In the genomic region with DNA sequence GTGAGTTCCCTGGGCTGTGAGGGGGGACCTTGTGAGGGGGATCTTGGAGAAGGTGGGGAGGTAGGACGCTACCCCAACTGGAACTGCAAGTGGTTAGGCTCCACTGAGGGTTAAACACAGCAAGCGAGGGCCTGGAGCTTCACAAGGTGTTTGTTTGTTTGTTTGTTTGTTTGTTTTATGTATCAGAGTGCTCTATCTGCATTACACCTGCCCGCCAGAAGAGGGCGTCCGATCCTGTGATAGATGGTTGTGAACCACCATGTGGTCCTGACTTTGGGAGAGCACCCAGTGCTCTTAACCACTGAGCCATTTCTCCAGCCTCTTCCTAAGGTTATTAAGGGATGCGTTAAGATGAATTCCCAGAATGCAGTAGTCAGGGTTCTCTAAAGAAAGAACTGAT, we compare ENCODE assay signal across 9 mouse cellular contexts. TPM values are rescaled to one million over a fixed set of nuclear protein-coding genes. Genes with fewer than 3 reads are reported as not detected.
DNase-seq lines count a peak whose midpoint lies in the region; ATAC-seq and TF ChIP-seq lines count a peak whose summit lies in the region.
"Had no signal": no experiment of that assay in that cellular context is flagged by ENCODE, and none has a peak within 500 bp of the region (broad histone marks: within the 10 kb centered on the region; RNA-seq: fewer than 3 reads in every experiment).

No protein-coding gene starts in this region.

- H3K27me3 ChIP-seq in kidney, adult 2 months (replicated peaks; ENCODE audit: control insufficient read depth, insufficient read depth, low read length): no peaks in the 10 kb centered on the region
- H3K27me3 ChIP-seq in hindbrain, embryonic 10.5 days (ENCODE audit: insufficient read depth, poor library complexity, severe bottlenecking): no peaks in the 10 kb centered on the region
- H3K27me3 ChIP-seq in liver, embryonic 14.5 days (ENCODE audit: control insufficient read depth, insufficient read depth, low read length): no peaks in the 10 kb centered on the region
- H3K27me3 ChIP-seq in stomach, embryonic 15.5 days (replicated peaks): no peaks in the 10 kb centered on the region

- peak; percentile 10 for DNase-seq in kidney, adult 2 months
- DNase-seq in kidney, adult 9 months: no peak
- DNase-seq in ZHBTc4 (ENCODE audit: low read depth, low spot score): peak; percentile 71
- DNase-seq in hindbrain, embryonic 10.5 days (ENCODE audit: low spot score): no peak
- DNase-seq in liver, embryonic 14.5 days (ENCODE audit: low read depth in 3 of 3, low spot score in 3 of 3): no peak
- DNase-seq in left cerebral cortex, postnatal 10 days (ENCODE audit: extremely low spot score in 1 of 2, low spot score in 2 of 2): no peak
- no peak for DNase-seq in layer of hippocampus, adult 8-10 months (ENCODE audit: low spot score in 2 of 2)

- no peak overlapping the region for H3K27ac ChIP-seq in kidney, adult 2 months (ENCODE audit: insufficient read depth, low read depth, low read length)
- no peak overlapping the region for H3K27ac ChIP-seq in hindbrain, embryonic 10.5 days
- H3K27ac ChIP-seq in liver, embryonic 14.5 days: no peak overlapping the region
- H3K27ac ChIP-seq in stomach, embryonic 15.5 days: no peak overlapping the region

- TF ChIP-seq POLR2A in kidney, adult 2 months (IDR thresholded peaks at IDR 0.05; ENCODE audit: low read depth, low read length): no peak

- no peak overlapping the region for H3K9ac ChIP-seq in liver, embryonic 14.5 days (replicated peaks)
- no peak overlapping the region for H3K9ac ChIP-seq in stomach, embryonic 15.5 days

- H3K4me3 ChIP-seq in kidney, adult 2 months (ENCODE audit: insufficient read depth, low read depth, low read length): no peak overlapping the region
- H3K4me3 ChIP-seq in hindbrain, embryonic 10.5 days: peak overlapping the region; percentile 48
- no peak overlapping the region; a peak in 1 of 4 replicates for H3K4me3 ChIP-seq in liver, embryonic 14.5 days (ENCODE audit: insufficient read depth in 1 of 2, low read depth in 2 of 2, low read length in 2 of 2)
- no peak overlapping the region for H3K4me3 ChIP-seq in stomach, embryonic 15.5 days (replicated peaks)
- H3K4me3 ChIP-seq: myocyte had no signal

- peak; percentile 56 for TF ChIP-seq CTCF in kidney, adult 2 months (conservative IDR thresholded peaks at IDR 0.05; ENCODE audit: insufficient read depth, insufficient read length, low read depth, low read length)
- peak; percentile 80 for TF ChIP-seq CTCF in liver, embryonic 14.5 days (IDR thresholded peaks at IDR 0.05; ENCODE audit: low read depth)

- 45% methylated on average over 6 of the region's 6 CpGs for WGBS in kidney, adult 2 months
- 30% methylated on average over 6 of the region's 6 CpGs for WGBS in hindbrain, embryonic 10.5 days
- WGBS in liver, embryonic 14.5 days (ENCODE audit: insufficient replicate concordance): 45% methylated on average over 6 of the region's 6 CpGs
- WGBS in stomach, embryonic 15.5 days: 37% methylated on average over 6 of the region's 6 CpGs

- no peaks in the 10 kb centered on the region for H3K9me3 ChIP-seq in hindbrain, embryonic 10.5 days
- H3K9me3 ChIP-seq in liver, embryonic 14.5 days (ENCODE audit: control insufficient read depth, low read length): no peaks in the 10 kb centered on the region
- H3K9me3 ChIP-seq in stomach, embryonic 15.5 days: no peaks in the 10 kb centered on the region

- no peak overlapping the region; the same call in 1 of the 2 replicates for H3K4me2 ChIP-seq in liver, embryonic 14.5 days (ENCODE audit: low read depth)
- H3K4me2 ChIP-seq in stomach, embryonic 15.5 days: peak overlapping the region; percentile 69

- H3K4me1 ChIP-seq in kidney, adult 2 months (ENCODE audit: control insufficient read depth, insufficient read depth, low read length): peaks cover 4% of the 10 kb centered on the region; the same call in 1 of the 2 replicates
- peaks cover 15% of the 10 kb centered on the region for H3K4me1 ChIP-seq in hindbrain, embryonic 10.5 days (replicated peaks)
- H3K4me1 ChIP-seq in liver, embryonic 14.5 days (replicated peaks; ENCODE audit: control insufficient read depth in 2 of 2, insufficient read depth in 2 of 2, low read length in 1 of 2): peaks cover 0 to 5% of the 10 kb centered on the region in 2 experiments; a peak in 1 of 4 replicates
- peaks cover 8% of the 10 kb centered on the region; the same call in 1 of the 2 replicates for H3K4me1 ChIP-seq in stomach, embryonic 15.5 days

- TF ChIP-seq EP300 in liver, embryonic 14.5 days (IDR thresholded peaks at IDR 0.05; ENCODE audit: low read depth): no peak

- ATAC-seq in liver, embryonic 14.5 days (ENCODE audit: insufficient read depth): no peak
- ATAC-seq in stomach, embryonic 15.5 days (ENCODE audit: insufficient read depth, low FRiP score, low read depth): no peak

- intact Hi-C loops in left cerebral cortex, postnatal 10 days (cut with DNase I): loop anchor here (5.0 to 10.0 kb wide), 2 partner anchors 78 to 335 kb away; no protein-coding TSS in a partner anchor

- H3K36me3 ChIP-seq in kidney, adult 2 months (ENCODE audit: control insufficient read depth, insufficient read depth, low read length): no peaks in the 10 kb centered on the region
- H3K36me3 ChIP-seq in hindbrain, embryonic 10.5 days: no peaks in the 10 kb centered on the region
- peaks cover 94% of the 10 kb centered on the region for H3K36me3 ChIP-seq in liver, embryonic 14.5 days (replicated peaks; ENCODE audit: control insufficient read depth, insufficient read depth, low read depth)
- no peaks in the 10 kb centered on the region for H3K36me3 ChIP-seq in stomach, embryonic 15.5 days

RNA-seq across cellular contexts. Expression of a gene that starts 15.7 kb away (rescaled TPM):
- polyA plus RNA-seq in kidney, adult 2 months (2012; rRNA removed): 0.09 TPM in 1 of 2 replicates, not detected in the other
- 11.2 and 12.5 TPM in 2 replicates for polyA plus RNA-seq in hindbrain, embryonic 10.5 days (2016; fragmentation: Nextera tagmentation; extraction: Ambion mirVana)
- 260 and 298 TPM in 2 replicates for polyA plus RNA-seq in liver, embryonic 14.5 days (2012; rRNA removed)
- 576 and 578 TPM in 2 replicates for polyA plus RNA-seq in liver, embryonic 14.5 days (2014; fragmentation: Nextera tagmentation; extraction: Ambion mirVana)
- 18.4 and 39.4 TPM in 2 replicates for polyA plus RNA-seq in stomach, embryonic 15.5 days (2015; fragmentation: Nextera tagmentation; extraction: Ambion mirVana)
- not detected for total RNA-seq in left cerebral cortex, postnatal 10 days (2021)
- not detected for total RNA-seq in layer of hippocampus, adult 8-10 months (2022)

RNA-seq across cellular contexts. Expression of a gene that starts 26.9 kb away (rescaled TPM):
- 8.5 and 10.8 TPM in 2 replicates for polyA plus RNA-seq in kidney, adult 2 months (2012; rRNA removed)
- polyA plus RNA-seq in hindbrain, embryonic 10.5 days (2016; fragmentation: Nextera tagmentation; extraction: Ambion mirVana): 39.2 and 48.2 TPM in 2 replicates
- 5.7 and 9.3 TPM in 2 replicates for polyA plus RNA-seq in liver, embryonic 14.5 days (2012; rRNA removed)
- polyA plus RNA-seq in liver, embryonic 14.5 days (2014; fragmentation: Nextera tagmentation; extraction: Ambion mirVana): 11.7 and 13.0 TPM in 2 replicates
- polyA plus RNA-seq in stomach, embryonic 15.5 days (2015; fragmentation: Nextera tagmentation; extraction: Ambion mirVana): 38.2 and 41.5 TPM in 2 replicates
- total RNA-seq in left cerebral cortex, postnatal 10 days (2021): 10 to 100 TPM; 56.1 to 57.5 TPM
- total RNA-seq in layer of hippocampus, adult 8-10 months (2022): 10 to 100 TPM; 44.4 to 47.8 (median 46.7) TPM

RNA-seq across cellular contexts. Expression of a gene that starts 34.8 kb away (rescaled TPM):
- polyA plus RNA-seq in kidney, adult 2 months (2012; rRNA removed): 90.1 and 115 TPM in 2 replicates
- polyA plus RNA-seq in hindbrain, embryonic 10.5 days (2016; fragmentation: Nextera tagmentation; extraction: Ambion mirVana): 132 and 149 TPM in 2 replicates
- polyA plus RNA-seq in liver, embryonic 14.5 days (2012; rRNA removed): 44.2 and 50.8 TPM in 2 replicates
- 59.5 and 65.1 TPM in 2 replicates for polyA plus RNA-seq in liver, embryonic 14.5 days (2014; fragmentation: Nextera tagmentation; extraction: Ambion mirVana)
- 167 and 170 TPM in 2 replicates for polyA plus RNA-seq in stomach, embryonic 15.5 days (2015; fragmentation: Nextera tagmentation; extraction: Ambion mirVana)
- 100 to 1,000 TPM; 128 to 133 TPM for total RNA-seq in left cerebral cortex, postnatal 10 days (2021)
- total RNA-seq in layer of hippocampus, adult 8-10 months (2022): 100 to 1,000 TPM; 113 to 123 (median 116) TPM

RNA-seq across cellular contexts. Expression of a gene that starts 43.4 kb away (rescaled TPM):
- polyA plus RNA-seq in kidney, adult 2 months (2012; rRNA removed): 172 and 319 TPM in 2 replicates
- 335 and 382 TPM in 2 replicates for polyA plus RNA-seq in hindbrain, embryonic 10.5 days (2016; fragmentation: Nextera tagmentation; extraction: Ambion mirVana)
- polyA plus RNA-seq in liver, embryonic 14.5 days (2012; rRNA removed): 228 and 239 TPM in 2 replicates
- 151 and 161 TPM in 2 replicates for polyA plus RNA-seq in liver, embryonic 14.5 days (2014; fragmentation: Nextera tagmentation; extraction: Ambion mirVana)
- 500 and 512 TPM in 2 replicates for polyA plus RNA-seq in stomach, embryonic 15.5 days (2015; fragmentation: Nextera tagmentation; extraction: Ambion mirVana)
- 100 to 1,000 TPM; 256 to 271 TPM for total RNA-seq in left cerebral cortex, postnatal 10 days (2021)
- 100 to 1,000 TPM; 246 to 317 (median 274) TPM for total RNA-seq in layer of hippocampus, adult 8-10 months (2022)

RNA-seq across cellular contexts. Expression of a gene that starts 50.7 kb away (rescaled TPM):
- 25.5 and 34.3 TPM in 2 replicates for polyA plus RNA-seq in kidney, adult 2 months (2012; rRNA removed)
- 67.6 and 75.2 TPM in 2 replicates for polyA plus RNA-seq in hindbrain, embryonic 10.5 days (2016; fragmentation: Nextera tagmentation; extraction: Ambion mirVana)
- 21.9 and 42.9 TPM in 2 replicates for polyA plus RNA-seq in liver, embryonic 14.5 days (2012; rRNA removed)
- 52.6 and 56.0 TPM in 2 replicates for polyA plus RNA-seq in liver, embryonic 14.5 days (2014; fragmentation: Nextera tagmentation; extraction: Ambion mirVana)
- 65.2 and 70.2 TPM in 2 replicates for polyA plus RNA-seq in stomach, embryonic 15.5 days (2015; fragmentation: Nextera tagmentation; extraction: Ambion mirVana)
- total RNA-seq in left cerebral cortex, postnatal 10 days (2021): 10 to 100 TPM; 34.5 to 39.6 TPM
- total RNA-seq in layer of hippocampus, adult 8-10 months (2022): 10 to 100 TPM; 45.5 to 65.0 (median 51.9) TPM

Comparison
In these comparisons a context has a peak if more than half of its experiments do, and no peak if none do; other contexts are left out.
1. DNase-seq: peak in kidney, adult 2 months (single experiment) and ZHBTc4 (single experiment); none in kidney, adult 9 months (single experiment), hindbrain, embryonic 10.5 days (single experiment), liver, embryonic 14.5 days (0 of 3), left cerebral cortex, postnatal 10 days (0 of 2) and layer of hippocampus, adult 8-10 months (0 of 2).
2. RNA of a gene that starts 15.7 kb away (polyA plus RNA-seq): 260 to 578 TPM in liver, embryonic 14.5 days, 18.4 to 39.4 TPM in stomach, embryonic 15.5 days and 11.2 to 12.5 TPM in hindbrain, embryonic 10.5 days; 0.09 TPM in kidney, adult 2 months; every median in the first group is over 10 times any median in the second.